Mouse (Mus musculus) bone marrow, adult 2 months (tissue): ENCODE data around the gene Inpp4b.

ENCODE experiments used
- CTCF ChIP-seq: fragments of 200-500 bp; IDR thresholded peaks from 2 replicates; pipeline ENCODE4 v1.5.1; 2011; ENCODE audit warnings: low read length, control low read depth; ENCODE audit not compliant: control insufficient read depth, insufficient read depth
- POLR2A ChIP-seq: fragments of 200-500 bp; IDR thresholded peaks from 2 replicates; pipeline ENCODE4 v1.6.1; 2011; ENCODE audit warnings: low read depth, mild to moderate bottlenecking, control low read depth, low read length, borderline replicate concordance; ENCODE audit not compliant: control insufficient read depth

GRCm38 (mm10) chr8:81776516-81777237 is 434.3 kb downstream of the Inpp4b start:
- no peak for TF ChIP-seq CTCF
- TF ChIP-seq POLR2A = no peak
